Mouse (Mus musculus): Measurements from ENCODE around the gene Arid5b. TPM values are rescaled to one million over a fixed set of nuclear protein-coding genes. Genes with fewer than 3 reads are reported as not detected.

Gene Arid5b
- 15.3 TPM for polyA plus RNA-seq (2014; fragmentation: Illumina TruSeq; extraction: RNeasy Lipid Tissue Mini Kit (QIAGEN cat#74804); ENCODE audit: low read depth, low replicate concordance)

GRCm38 (mm10) chr10:68278632-68279361 is at the start of gene Arid5b:
Gene Arid5b, minus strand, starts transcription at chr10:68278740.

